Mouse (Mus musculus) erythroblast, embryonic 14.5 days (primary cell): ENCODE results near the gene Retn.

Source experiments
- GATA1 ChIP-seq: IDR thresholded peaks from 2 replicates; pipeline ENCODE4 v1.6.1; 2012; ENCODE audit warnings: low read length, inconsistent platforms, mixed read lengths
- TAL1 ChIP-seq: IDR thresholded peaks from 3 replicates; pipeline ENCODE4 v1.6.1; 2012; ENCODE audit warnings: low read length, inconsistent platforms, mixed read lengths

- TF ChIP-seq GATA1 (no peak), TAL1 (no peak)
Observed at GRCm38 (mm10) chr8:3648990-3649389, 6.6 kb upstream of the Retn start.
